Mouse (Mus musculus) CH12.LX (cell line): Measurements from ENCODE around the gene Dazl. TPM values are rescaled to one million over a fixed set of nuclear protein-coding genes. Genes with fewer than 3 reads are reported as not detected.
A peak's percentile ranks its signal among the peaks of the same experiment; 100 is the strongest.
"Not testable (repeated sequence)": the region's sequence is repeated elsewhere in the genome, so short reads cannot be mapped to it uniquely, and the experiment has no call there.

Source experiments
- DNase-seq: peaks from one replicate; pipeline ENCODE4 v3.0.0-alpha.2; 2013; ENCODE audit errors: extremely low read depth
- H3K27ac ChIP-seq: 2 replicates; pipeline ENCODE4 v1.5.1; 2012; ENCODE audit warnings: low read depth, mild to moderate bottlenecking, control low read depth, moderate library complexity; ENCODE audit not compliant: insufficient read depth
- H3K27me3 ChIP-seq: replicated peaks from 2 replicates; pipeline ENCODE3; 2012; ENCODE audit warnings: inconsistent platforms
- H3K36me3 ChIP-seq, 2 experiments: replicated peaks in 1 of 2; 2 replicates each; pipeline versions ENCODE3 to v1.6.1; 2012; ENCODE audit warnings: inconsistent platforms in 1 of 2, low read length in 1 of 2, mild to moderate bottlenecking in 1 of 2, mixed read lengths in 1 of 2, moderate library complexity in 1 of 2; ENCODE audit not compliant: control insufficient read depth in 1 of 2, insufficient read depth in 1 of 2
- H3K4me1 ChIP-seq, 2 experiments: 2 replicates each; pipeline ENCODE4 v1.6.1; 2012; ENCODE audit warnings: inconsistent platforms in 1 of 2, moderate library complexity in 1 of 2; ENCODE audit not compliant: insufficient read depth in 2 of 2, control insufficient read depth in 1 of 2
- H3K4me2 ChIP-seq: 2 replicates; pipeline ENCODE4 v1.6.1; 2012; ENCODE audit warnings: low read depth, mild to moderate bottlenecking, control low read depth; ENCODE audit not compliant: poor library complexity, insufficient read depth, severe bottlenecking
- H3K4me3 ChIP-seq, 3 experiments: fragments of 150-350 bp in 1 of 3; sonication (generic) in 1 of 3; replicated peaks in 1 of 3; 2 replicates each; pipeline versions ENCODE3 to v1.5.1; 2011 to 2012; ENCODE audit warnings: low read depth in 2 of 3, low read length in 2 of 3, mild to moderate bottlenecking in 2 of 3, moderate library complexity in 2 of 3, control low read depth in 1 of 3, improper control_type of control experiment in 1 of 3, inconsistent platforms in 1 of 3, mixed read lengths in 1 of 3; ENCODE audit not compliant: poor library complexity in 1 of 3
- H3K79me2 ChIP-seq: replicated peaks from 2 replicates; pipeline ENCODE4 v1.6.1; 2012; ENCODE audit warnings: mild to moderate bottlenecking, moderate library complexity; ENCODE audit not compliant: control insufficient read depth, poor library complexity, insufficient read depth, severe bottlenecking; ENCODE audit errors: extremely low read depth
- H3K9ac ChIP-seq: 2 replicates; pipeline ENCODE4 v1.6.1; 2012; ENCODE audit warnings: low read depth, mild to moderate bottlenecking, control low read depth, moderate library complexity; ENCODE audit not compliant: insufficient read depth
- H3K9me3 ChIP-seq: replicated peaks from 2 replicates; pipeline ENCODE3; 2012; ENCODE audit warnings: low read length, inconsistent platforms, mixed read lengths
- CTCF ChIP-seq, 2 experiments: IDR thresholded peaks in 1 of 2; conservative IDR thresholded peaks in 1 of 2; 2 replicates each; pipeline ENCODE4 v1.5.1; 2011 to 2012; ENCODE audit warnings: low read depth in 2 of 2, low read length in 2 of 2, improper control_type of control experiment in 1 of 2, inconsistent platforms in 1 of 2, mild to moderate bottlenecking in 1 of 2, moderate library complexity in 1 of 2
- E2F4 ChIP-seq: IDR thresholded peaks from 2 replicates; pipeline ENCODE4 v1.6.1; 2011; ENCODE audit warnings: low read depth, low read length, improper control_type of control experiment; ENCODE audit not compliant: insufficient replicate concordance
- ELF1 ChIP-seq: IDR thresholded peaks from 2 replicates; pipeline ENCODE4 v1.6.1; 2014; ENCODE audit warnings: low read depth, mild to moderate bottlenecking, inconsistent platforms, low read length, improper control_type of control experiment
- GABPA ChIP-seq: IDR thresholded peaks from 2 replicates; pipeline ENCODE4 v1.6.1; 2012; ENCODE audit warnings: low read depth, low read length, improper control_type of control experiment, inconsistent platforms; ENCODE audit not compliant: insufficient replicate concordance
- HCFC1 ChIP-seq: IDR thresholded peaks from 2 replicates; pipeline ENCODE4 v1.6.1; 2012; ENCODE audit warnings: low read depth, mild to moderate bottlenecking, inconsistent platforms, low read length, improper control_type of control experiment
- MAZ ChIP-seq: IDR thresholded peaks from 2 replicates; pipeline ENCODE4 v1.6.1; 2012; ENCODE audit warnings: low read depth, mild to moderate bottlenecking, inconsistent platforms, low read length, improper control_type of control experiment, moderate library complexity
- MYC ChIP-seq: IDR thresholded peaks from 2 replicates; pipeline ENCODE4 v1.6.1; 2011; ENCODE audit warnings: low read depth, mild to moderate bottlenecking, improper control_type of control experiment, low read length
- POLR2AphosphoS2 ChIP-seq: IDR thresholded peaks from 2 replicates; pipeline ENCODE4 v1.6.1; 2011; ENCODE audit warnings: low read depth, low read length, improper control_type of control experiment
- RAD21 ChIP-seq: IDR thresholded peaks from 2 replicates; pipeline ENCODE4 v1.6.1; 2011; ENCODE audit warnings: low read depth, mild to moderate bottlenecking, low read length, improper control_type of control experiment, moderate library complexity
- SMC3 ChIP-seq: IDR thresholded peaks from 2 replicates; pipeline ENCODE4 v1.6.1; 2011; ENCODE audit warnings: low read depth, low read length, improper control_type of control experiment
- USF1 ChIP-seq: IDR thresholded peaks from 2 replicates; pipeline ENCODE4 v1.6.1; 2014; ENCODE audit warnings: low read depth, mild to moderate bottlenecking, inconsistent platforms, low read length, improper control_type of control experiment
- ZC3H11A ChIP-seq: IDR thresholded peaks from 2 replicates; pipeline ENCODE4 v1.6.1; 2012; ENCODE audit warnings: low read depth, mild to moderate bottlenecking, inconsistent platforms, low read length, improper control_type of control experiment
- ZMIZ1 ChIP-seq: IDR thresholded peaks from 2 replicates; pipeline ENCODE4 v1.6.1; 2012; ENCODE audit warnings: low read depth, mild to moderate bottlenecking, inconsistent platforms, low read length, improper control_type of control experiment
- ZNF384 ChIP-seq: IDR thresholded peaks from 2 replicates; pipeline ENCODE4 v1.6.1; 2012; ENCODE audit warnings: low read depth, low read length, improper control_type of control experiment, inconsistent platforms
- dilution Hi-C: fragments of 300-500 bp; cut with MboI; formaldehyde crosslinking; loops from 2 replicates; pipeline ENCODE4 v1.14.3; 2020; ENCODE audit warnings: low sequenced_read_pairs; ENCODE audit not compliant: extremely low pct_unique_long_range_greater_than_20kb, extremely low pct_ligation_motif_present
- in situ Hi-C: fragments of 300-500 bp; cut with MboI; formaldehyde crosslinking; loops from 3 replicates; pipeline ENCODE4 v1.14.3; 2019; ENCODE audit warnings: low sequenced_read_pairs, low pct_ligation_motif_present, low pct_unique_long_range_greater_than_20kb, mixed read lengths
- polyA plus RNA-seq: library from polyadenylated mRNA; unstranded; fragments of >175 nt; gene quantifications from 2 replicates; pipeline ENCODE4 v1.2.1, GENCODE M21; 2012; ENCODE audit warnings: low read depth; ENCODE audit not compliant: insufficient read length
- total RNA-seq, 2 experiments: library from RNA; depleted of rRNA; stranded (reverse); fragments of 300-350 nt in 1 of 2; fragments of >200 nt in 1 of 2; gene quantifications; 2 replicates each; pipeline ENCODE4 v1.2.3; 2012 to 2014

Dazl gene
- total and polyA plus RNA-seq, 3 experiments, result 0.09 TPM; not detected in 2

DNA sequence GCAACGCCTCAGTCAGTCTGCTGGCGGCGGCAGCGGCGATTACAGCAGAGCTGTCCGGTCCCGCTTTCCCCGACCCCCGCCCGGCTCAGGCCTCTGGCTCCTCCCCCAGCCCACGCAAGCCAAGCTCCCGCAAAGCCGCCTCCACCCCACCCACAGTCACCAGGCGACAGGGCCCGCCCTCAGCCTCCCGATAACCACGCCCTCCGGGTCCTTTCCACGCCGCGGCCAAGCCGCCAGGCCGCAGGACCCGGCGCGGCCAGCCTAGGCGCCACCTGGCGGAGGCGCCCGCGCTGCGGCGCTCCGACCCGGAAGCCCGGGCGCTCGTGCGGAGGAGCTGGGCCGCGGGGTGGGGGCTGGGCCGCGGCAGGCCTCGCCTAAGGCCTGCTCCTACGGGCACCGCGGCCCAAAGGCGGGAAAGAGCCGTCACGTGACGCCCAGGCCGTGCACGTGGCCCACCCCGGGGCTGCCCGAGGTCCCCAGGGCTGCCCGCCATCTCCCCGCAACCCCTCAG lies 720 bp downstream of the Dazl start:
- Histone ChIP-seq H3K9ac (no peak overlapping the region), H3K27ac (no peak overlapping the region), H3K4me2 (no peak overlapping the region), H3K79me2 (no peaks in the 10 kb centered on the region), H3K9me3 (peaks cover 10% of the 10 kb centered on the region), H3K4me3 (no peak overlapping the region), H3K4me1 (no peaks in the 10 kb centered on the region), H3K36me3 (no peaks in the 10 kb centered on the region), H3K27me3 (no peaks in the 10 kb centered on the region)
- in situ Hi-C loops (no loop called here), dilution Hi-C loops (no loop called here)
- TF ChIP-seq ZMIZ1, result no peak
- no peak for TF ChIP-seq USF1
- TF ChIP-seq GABPA, result no peak
- DNase-seq, result no peak

DNA sequence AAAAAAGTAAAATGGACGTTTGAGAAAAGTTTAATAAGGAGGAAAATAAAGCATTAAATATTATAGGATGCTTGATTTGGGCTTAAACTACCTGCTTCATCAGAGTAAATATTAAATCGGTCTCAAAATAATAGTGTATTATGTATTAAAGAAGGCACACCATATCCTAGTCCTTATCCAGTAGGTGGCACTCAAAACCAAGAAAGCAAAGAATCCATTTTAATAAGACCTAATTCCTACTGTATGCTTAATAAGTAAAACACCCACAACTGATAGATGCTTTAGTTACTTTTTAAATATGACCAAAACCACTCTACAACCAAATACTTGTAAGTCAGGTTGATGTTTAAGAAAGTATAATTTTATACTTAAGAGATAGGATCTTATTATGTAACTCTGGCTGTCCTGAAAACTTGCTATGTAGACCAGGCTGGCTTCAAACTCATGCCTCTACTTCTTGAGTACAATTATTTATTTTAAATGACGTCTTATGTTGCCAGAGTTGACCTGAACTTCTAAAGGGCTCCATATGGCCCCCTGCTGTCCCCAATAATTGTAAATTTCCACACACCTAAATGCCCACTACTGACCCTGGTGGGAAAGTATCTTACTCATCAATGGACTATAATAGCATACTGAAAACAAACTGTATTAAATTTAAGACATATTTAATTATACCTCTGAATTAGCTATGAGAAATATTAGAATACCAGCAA lies 1.8 kb downstream of the Dazl start:
- Histone ChIP-seq H3K4me3 (no peak overlapping the region), H3K27ac (no peak overlapping the region), H3K27me3 (no peaks in the 10 kb centered on the region), H3K79me2 (no peaks in the 10 kb centered on the region), H3K36me3 (no peaks in the 10 kb centered on the region), H3K9me3 (peaks cover 10% of the 10 kb centered on the region), H3K9ac (no peak overlapping the region), H3K4me1 (no peaks in the 10 kb centered on the region), H3K4me2 (no peak overlapping the region)
- DNase-seq, result peak; percentile 35
- in situ Hi-C loops, result no loop called here
- dilution Hi-C loops, result no loop called here
- TF ChIP-seq RAD21 (peak; percentile 89), ELF1 (no peak), MAZ (no peak), SMC3 (peak; percentile 62), CTCF (conservative IDR thresholded peaks at IDR 0.05 in 1 of 2, IDR thresholded peaks at IDR 0.05 in 1 of 2; ENCODE audit: low read depth in 2 of 2, low read length in 2 of 2) (peak in 1 of 2 experiments; percentile 72; a peak in 2 of 4 replicates), ZC3H11A (0 out of 2 replicates have a peak, but pooled peaks have one; percentile 21), MYC (0 out of 2 replicates have a peak, but pooled peaks have one; percentile 23)

DNA sequence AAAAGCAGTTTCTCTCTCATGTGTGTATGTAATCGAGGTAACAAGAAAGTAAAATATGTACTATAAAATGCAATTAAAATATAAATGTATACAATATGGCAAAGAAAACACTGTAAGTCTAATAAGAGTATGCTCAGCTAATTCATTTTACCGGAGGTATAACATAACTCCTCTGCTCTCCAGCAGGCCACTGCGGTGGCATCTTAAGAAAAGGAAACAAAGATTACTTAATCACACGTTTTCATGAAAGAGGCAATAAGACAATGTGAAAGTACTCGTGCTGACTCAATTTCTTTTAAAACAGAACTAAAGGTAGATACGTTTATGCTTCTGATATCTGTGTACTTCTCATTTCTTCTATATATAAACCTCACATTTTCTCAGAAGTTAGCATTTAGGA lies 8.6 kb downstream of the Dazl start:
- in situ Hi-C loops, result no loop called here
- TF ChIP-seq E2F4 (no peak), ZC3H11A (no peak), ZMIZ1 (no peak), MYC (no peak), HCFC1 (no peak), SMC3 (no peak), ZNF384 (no peak), POLR2AphosphoS2 (no peak)
- H3K79me2 ChIP-seq, result no peaks in the 10 kb centered on the region
- no peak overlapping the region for H3K4me2 ChIP-seq
- no peaks in the 10 kb centered on the region for H3K4me1 ChIP-seq
- no peaks in the 10 kb centered on the region for H3K36me3 ChIP-seq
- H3K27ac ChIP-seq, result no peak overlapping the region
- no peak for DNase-seq
- dilution Hi-C loops, result no loop called here
- no peak overlapping the region for H3K4me3 ChIP-seq
- no peaks in the 10 kb centered on the region for H3K27me3 ChIP-seq
- no peak overlapping the region for H3K9ac ChIP-seq
- no peaks in the 10 kb centered on the region for H3K9me3 ChIP-seq

DNA sequence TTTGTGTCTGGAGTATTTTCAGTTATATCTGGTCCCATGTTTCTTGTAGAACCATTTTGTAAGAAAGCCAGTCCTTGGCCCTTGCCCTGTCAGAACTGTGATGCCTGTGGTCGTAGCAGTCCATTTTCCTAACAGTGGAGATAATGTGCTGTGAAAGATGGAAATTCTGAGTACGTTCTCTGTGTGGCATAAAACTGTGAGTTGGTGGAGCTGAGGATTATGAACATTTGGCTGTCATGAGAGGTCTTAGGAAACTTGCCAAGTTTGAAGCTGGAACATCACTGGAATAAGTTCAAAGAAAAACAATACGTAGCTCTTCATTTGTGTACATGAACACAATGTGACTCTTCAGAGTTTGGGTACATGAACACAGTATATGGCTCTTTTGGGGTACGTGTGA lies 31.8 kb downstream of the Dazl start:
- H3K27me3 ChIP-seq, H3K27ac ChIP-seq, H3K4me2 ChIP-seq, H3K9ac ChIP-seq, dilution Hi-C loops, DNase-seq, in situ Hi-C loops, H3K79me2 ChIP-seq, H3K9me3 ChIP-seq, H3K4me1 ChIP-seq, H3K36me3 ChIP-seq, H3K4me3 ChIP-seq: not testable (repeated sequence)
